Mouse (Mus musculus): ENCODE measurements at regions not wholly inside any gene's neighbourhood (a gene's known extent, or its start where the extent isn't known, plus 50 kb on each side); places are given as distances from the start of the nearest gene placed in this dataset.

DNA sequence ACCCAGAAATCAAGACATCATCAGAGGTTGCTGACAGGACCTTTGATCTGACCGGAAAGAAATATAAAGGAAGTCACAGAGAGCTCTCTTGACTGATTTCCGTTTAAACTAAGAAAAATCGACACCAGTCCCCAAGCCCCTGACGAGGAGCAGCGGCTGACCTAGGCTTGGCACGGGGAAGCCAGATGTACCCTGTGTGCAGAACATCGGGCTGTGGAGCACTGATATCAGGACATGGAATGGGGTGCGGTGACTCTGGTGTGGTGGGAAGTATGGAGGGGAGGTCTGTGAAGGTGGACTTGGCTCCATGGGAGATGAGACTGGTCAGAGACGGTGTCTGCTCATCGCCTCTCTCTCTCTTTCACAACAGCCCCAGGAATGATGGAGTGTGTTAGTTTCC lies 539.0 kb upstream of the Tbx3 start:
- TF ChIP-seq CTCF (IDR thresholded peaks at IDR 0.05; ENCODE audit: insufficient read depth, low read depth, low read length), result no peak
- TF ChIP-seq POLR2A (IDR thresholded peaks at IDR 0.05; ENCODE audit: insufficient read depth, low read depth, low read length), result no peak
